Mouse (Mus musculus): ENCODE data around the gene Twist2.

- TF ChIP-seq ZC3H11A (IDR thresholded peaks at IDR 0.05; ENCODE audit: borderline replicate concordance, low read depth, low read length) = 0 out of 2 replicates have a peak, but pooled peaks have one; percentile 24
- no peak for TF ChIP-seq MAFK (IDR thresholded peaks at IDR 0.05; ENCODE audit: insufficient read depth, low read depth, low read length)
- TF ChIP-seq HCFC1 (IDR thresholded peaks at IDR 0.05; ENCODE audit: borderline replicate concordance, insufficient read depth, low read length) = no peak
- no peak for TF ChIP-seq CHD2 (IDR thresholded peaks at IDR 0.05; ENCODE audit: low read depth, low read length)
- no peak for TF ChIP-seq ZNF384 (IDR thresholded peaks at IDR 0.05; ENCODE audit: low read depth, low read length)
Observed at GRCm38 (mm10) chr1:91897078-91897477, 95.8 kb downstream of the Twist2 start.

All from ES-E14 (cell line).